Mouse (Mus musculus): ENCODE results near the gene Zrsr1.
A peak's percentile ranks its signal among the peaks of the same experiment; 100 is the strongest.

Zrsr1 gene

DNA sequence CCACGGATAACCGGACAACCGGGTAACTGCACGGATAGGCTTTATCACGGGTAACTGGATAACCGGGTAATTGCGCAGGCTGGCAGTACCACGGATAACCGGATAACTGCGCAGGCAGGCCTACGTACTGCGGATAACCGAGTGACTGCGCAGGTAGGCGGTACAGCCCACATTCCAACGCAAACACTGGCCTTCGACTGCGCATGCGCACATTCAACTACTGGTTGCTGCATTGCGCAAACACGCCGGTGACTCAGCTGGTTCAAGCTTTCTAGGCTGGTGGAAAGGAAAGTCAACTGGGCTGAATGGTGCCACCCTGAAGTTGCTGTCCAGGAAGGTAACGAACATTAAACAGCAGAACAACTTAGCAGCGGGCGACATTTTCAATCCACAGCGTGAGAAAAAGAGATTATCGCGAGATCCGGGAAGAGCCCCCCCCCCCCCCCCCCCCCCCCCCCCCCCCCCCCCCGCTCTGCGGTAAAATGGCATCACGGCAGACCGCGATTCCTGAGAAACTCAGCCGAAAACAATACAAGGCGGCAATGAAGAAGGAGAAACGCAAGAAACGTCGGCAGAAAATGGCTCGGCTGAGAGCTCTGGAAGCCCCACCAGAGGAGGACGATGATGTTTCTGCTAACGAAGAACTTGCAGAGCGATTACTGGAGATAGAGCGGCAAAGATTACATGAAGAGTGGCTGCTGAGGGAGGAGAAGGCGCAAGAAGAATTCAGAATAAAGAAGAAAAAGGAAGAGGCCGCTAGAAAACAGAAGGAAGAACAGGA is 1.1 kb downstream of the Zrsr1 start:
- DNase-seq (ENCODE audit: low read depth) = peak; percentile 63

DNA sequence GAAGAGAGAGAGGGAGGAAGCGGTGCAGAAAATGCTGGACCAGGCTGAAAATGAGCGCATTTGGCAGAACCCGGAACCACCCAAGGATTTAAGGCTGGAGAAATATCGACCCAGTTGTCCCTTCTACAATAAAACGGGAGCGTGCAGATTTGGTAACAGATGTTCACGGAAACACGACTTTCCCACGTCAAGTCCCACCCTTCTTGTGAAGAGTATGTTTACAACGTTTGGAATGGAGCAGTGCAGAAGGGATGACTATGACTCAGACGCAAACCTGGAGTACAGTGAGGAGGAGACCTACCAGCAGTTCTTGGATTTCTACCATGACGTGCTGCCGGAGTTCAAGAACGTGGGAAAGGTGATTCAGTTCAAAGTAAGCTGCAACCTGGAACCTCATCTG is 1.8 kb downstream of the Zrsr1 start:
- no peak for DNase-seq (ENCODE audit: low read depth)

DNA sequence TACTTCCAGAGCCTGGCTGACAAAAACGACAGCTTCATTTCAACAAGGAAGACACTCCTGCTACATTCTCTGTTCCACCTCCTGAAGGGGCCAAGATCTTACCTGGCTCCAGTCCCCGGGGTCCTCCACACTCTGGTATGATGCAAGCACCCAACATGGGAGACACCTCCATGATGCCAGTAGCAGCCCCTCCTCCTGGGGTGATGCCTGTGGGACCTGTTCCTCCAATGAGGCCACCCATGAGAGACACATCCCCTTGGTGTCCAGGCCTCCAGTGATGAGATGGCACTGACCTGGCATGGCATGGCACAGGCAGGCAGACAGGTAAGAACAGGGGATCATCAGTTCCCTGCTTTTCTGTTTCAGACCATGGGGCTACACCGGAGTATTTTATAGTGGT is 6.4 kb downstream of the Zrsr1 start:
- DNase-seq (ENCODE audit: low read depth) = no peak

DNA sequence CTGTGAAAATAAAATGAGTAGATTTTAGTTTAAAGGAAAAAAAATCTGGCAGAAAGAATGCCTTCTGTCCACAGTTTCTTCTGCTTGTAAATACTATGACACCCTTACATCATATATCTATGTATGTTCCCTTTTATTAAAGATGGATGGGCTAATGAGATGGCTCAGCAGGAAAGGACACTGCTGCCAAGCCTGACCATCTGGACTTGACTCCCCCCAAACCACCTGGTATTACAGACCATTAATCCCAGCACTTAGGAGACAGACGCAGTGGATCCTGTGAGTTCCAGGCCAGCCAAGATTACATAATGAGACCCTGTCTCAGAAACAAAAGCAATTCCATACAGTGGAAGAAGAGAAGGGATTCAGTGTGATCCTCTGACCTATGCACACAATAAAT is 6.9 kb downstream of the Zrsr1 start:
- no peak for DNase-seq (ENCODE audit: low read depth)

DNA sequence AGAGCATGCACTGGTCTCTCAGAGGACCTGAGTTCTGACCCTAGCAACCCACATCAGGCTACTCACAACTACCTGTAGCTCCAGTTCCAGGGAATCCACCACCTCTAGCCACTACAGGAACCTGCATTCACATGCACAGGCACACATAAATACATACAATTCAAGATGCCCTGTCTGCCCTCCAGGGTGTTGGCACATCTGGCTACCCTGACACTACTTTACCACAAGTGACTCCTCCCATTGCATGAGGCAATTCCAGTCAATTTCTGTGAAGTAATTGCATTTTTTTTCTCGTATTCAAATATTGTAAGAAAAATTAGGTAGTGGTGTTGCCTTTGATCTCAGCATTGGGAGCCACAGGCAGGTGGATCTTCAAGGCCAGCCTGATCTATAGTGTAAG is 7.4 kb downstream of the Zrsr1 start:
- no peak for DNase-seq (ENCODE audit: low read depth)

DNA sequence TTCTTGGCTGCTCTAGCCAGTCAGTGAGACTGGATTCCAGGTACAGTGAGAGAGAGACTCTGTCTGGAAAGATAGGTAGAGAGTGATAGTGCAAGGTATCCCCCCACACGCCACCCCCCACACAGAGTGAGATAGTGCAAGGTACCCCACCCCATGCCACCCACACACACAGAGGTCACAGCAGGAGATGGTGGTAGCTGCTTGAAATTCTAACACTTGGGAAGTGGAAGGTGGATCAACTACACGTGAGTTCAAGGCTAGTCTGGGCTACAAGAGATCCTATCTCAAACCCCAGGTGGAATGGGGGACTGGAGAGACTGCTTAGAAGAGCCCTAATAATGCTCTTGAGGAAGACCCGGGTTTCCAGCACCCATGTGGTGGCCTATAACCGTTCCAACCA is 9.2 kb downstream of the Zrsr1 start:
- no peak for DNase-seq (ENCODE audit: low read depth)

DNA sequence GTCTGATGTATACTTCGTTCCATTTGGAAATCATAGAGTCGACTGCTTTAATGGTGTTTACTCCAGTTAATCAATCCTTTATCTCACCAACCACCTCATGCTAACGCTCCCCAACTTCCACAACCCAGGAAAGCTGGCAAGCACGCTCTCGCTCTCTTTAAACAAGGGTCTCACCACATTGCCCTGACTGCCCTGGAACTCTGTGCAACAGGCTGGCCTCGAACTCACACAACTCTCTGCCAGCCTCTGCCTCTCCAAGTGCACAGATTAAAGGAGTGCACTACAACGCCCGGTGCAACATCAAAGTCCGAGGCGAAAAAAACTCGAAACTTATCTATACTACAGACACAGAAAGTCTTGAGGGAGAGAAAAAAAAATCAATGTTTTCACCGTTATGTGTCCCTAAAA is 9.7 kb downstream of the Zrsr1 start:
- no peak for DNase-seq (ENCODE audit: low read depth)

DNA sequence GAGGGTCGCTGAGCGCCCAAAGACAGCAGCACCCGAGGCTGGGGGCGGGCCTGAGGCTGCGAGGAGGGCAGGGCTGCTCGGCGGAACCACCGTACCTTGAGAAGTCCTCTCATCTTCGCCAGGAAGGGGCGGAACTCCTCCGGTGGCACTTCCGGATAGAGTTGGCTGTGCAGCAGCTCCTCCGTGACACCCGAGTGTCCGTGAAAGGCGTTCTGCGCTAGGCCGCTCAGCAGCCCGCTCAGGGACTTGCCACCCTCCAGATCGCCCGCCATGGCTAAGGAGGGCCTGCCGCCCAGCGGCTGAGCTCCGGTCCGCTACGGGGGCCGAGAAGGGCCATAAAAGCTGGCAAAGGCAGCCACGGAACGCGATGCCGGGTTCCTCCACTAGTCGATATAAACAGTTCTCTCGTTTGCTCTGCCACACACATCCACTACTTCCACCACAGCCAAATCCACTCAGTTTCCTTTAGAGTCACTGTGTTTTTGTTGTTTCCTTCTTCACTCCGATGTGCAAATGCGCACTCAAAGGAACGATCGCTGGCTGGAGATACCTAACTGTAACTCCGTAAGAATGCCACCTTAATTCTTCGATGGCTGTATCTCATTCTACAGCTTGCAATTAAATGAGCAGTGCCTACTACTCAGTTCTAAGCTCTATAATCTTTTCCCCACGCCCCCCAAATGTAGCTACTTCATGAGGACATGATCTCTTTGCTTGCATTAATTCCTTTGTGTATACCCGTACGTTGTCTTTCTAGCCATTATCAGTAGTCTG is 10.4 kb downstream of the Zrsr1 start, which contains the start of the genes Gm28048 and Commd1:
Gene Gm28048, minus strand, starts transcription at position 107 of the 774 bp plus-strand sequence.
Gene Commd1, minus strand, starts transcription at position 399 of the 774 bp plus-strand sequence.
- DNase-seq (ENCODE audit: low read depth) = peak; percentile 88

DNA sequence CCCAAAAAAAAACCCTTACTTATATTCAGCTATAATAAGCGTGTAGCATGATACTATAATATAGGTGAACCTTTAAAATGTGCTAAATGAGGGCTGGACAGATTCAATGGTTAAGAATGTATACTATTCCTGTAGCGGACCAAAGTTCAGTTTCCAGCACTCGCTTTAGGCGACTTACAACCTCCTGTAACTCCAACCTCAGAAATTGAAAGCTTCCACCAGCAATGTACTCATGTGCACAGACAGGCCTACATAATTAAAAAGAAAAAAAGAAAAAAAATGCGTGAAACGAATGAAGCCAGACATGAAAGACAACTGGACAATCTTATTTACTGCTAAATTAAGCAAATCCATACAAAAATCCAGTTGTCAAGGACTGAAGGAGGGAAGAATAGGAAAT is 11.0 kb downstream of the Zrsr1 start:
- DNase-seq (ENCODE audit: low read depth) = no peak

DNA sequence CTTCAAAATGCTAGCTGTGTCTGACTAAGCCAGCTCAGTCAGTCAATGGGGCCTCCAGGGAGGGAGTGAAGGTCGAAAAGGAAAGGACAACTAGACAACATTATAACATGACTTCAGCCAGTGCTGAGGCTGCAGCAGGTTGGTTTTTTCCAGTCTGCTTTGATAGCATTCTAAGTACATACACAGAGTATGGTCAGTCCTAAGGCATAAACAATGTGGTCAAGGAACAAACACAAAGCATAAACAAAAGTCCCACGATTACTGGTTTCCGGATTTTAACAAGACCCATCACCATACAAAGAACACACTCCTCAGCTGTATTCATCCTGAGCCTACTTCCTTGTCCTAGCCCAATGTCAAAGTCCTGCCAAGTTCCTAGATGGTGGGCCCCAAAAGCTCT is 13.7 kb downstream of the Zrsr1 start:
- DNase-seq (ENCODE audit: low read depth) = no peak

DNA sequence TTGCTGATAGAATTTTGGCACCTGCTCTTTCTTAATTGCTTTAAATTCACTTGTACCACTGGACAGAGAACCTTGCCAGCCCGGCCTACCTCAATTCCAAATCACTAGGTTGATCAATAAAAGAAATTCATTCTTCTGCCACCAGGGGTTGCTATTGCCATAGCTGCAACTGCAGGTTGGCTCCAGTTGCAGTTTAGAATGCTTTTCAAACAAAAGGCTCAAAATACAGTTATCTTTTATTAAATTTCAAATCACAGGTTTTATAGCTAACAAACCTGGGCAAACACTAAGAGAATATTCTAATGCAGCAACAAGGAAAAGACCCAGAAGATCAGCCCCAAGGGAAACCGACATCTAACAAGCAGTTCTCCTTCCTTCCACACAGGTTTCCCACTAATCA is 15.6 kb downstream of the Zrsr1 start:
- peak; percentile 72 for DNase-seq (ENCODE audit: low read depth)

DNA sequence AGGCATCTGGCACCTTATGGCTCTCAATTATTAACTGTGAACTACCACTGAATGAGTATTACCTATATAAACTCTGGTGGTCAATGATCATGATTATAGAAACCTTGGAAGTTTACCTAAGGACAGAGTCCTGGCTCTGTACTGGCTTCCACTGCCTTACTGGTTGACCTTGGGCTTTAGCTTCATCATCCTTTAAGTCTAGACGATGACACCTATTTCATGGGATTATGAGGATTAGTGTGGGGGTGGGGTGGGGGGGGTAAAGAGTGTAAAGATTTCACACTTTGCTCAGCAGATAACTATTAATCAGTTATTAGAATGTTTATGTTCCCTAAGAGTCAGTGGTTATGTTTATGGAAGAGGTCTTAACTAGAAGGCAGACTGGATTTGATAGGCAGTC is 18.0 kb downstream of the Zrsr1 start:
- DNase-seq (ENCODE audit: low read depth) = no peak

DNA sequence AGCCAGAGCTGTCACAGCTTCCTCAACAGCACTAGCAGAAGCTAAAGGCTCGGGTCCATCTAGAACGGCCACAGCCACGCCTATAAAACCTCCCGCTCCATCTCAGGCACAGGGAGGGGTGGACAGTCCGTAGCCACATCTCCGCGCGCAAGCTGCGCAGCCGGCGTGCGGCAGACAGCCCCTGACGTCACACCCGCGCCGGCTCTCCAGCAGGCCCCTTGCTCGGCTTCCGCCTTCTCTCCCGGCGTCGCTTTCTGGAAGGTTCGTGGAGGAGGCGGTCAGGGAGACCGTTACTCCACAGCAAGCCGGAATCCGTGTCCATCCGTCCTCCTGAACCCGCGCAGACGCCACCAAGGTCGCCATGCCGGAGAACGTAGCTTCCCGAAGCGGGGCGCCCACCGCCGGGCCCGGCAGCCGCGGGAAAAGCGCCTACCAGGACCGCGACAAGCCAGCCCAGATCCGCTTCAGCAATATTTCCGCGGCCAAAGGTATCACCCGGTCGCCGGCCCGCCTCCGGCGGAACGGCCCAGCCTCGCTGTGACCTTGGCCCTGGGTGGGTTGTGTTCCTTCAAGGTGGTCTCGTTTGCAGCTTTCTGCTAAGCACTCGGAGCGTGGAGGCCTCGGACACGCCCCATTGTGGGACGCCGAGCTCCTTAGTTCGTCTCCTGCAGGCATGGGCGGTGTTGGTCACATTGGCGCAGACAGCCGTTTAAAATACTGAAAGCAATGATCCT is 18.8 kb downstream of the Zrsr1 start, which contains the start of gene Cct4:
Gene Cct4, plus strand, starts transcription at position 127 of the 734 bp plus-strand sequence.
- peak; percentile 77 for DNase-seq (ENCODE audit: low read depth)

DNA sequence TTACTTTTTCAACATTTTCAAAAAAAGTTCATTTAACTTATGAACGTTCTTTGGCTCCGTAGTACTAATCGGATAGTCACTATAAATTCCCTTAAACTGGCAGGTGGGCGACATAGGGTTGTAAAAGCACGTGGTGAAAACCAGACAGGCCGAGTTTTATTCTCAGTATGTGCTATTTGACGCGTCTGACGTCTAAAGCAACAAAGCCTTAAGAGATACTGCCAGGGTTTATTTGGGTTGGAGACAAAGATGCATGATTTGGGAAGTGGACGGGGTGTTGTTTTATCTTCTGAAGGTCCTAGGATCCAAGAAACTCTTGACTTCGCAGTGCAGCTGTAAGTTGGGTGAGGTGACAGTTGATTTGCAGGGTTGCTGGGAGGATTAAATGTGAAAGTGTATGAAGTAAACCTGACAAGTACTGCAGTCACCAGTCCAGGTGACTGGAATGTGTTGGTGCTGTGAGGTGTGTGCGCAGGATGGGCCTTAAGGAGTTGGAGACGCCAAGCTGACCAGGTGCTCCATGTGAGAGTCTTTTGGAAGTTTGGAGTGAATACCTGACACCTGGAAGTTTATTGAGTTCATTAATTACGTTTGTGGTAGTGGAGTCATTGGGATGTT is 19.5 kb downstream of the Zrsr1 start:
- no peak for DNase-seq (ENCODE audit: low read depth)

DNA sequence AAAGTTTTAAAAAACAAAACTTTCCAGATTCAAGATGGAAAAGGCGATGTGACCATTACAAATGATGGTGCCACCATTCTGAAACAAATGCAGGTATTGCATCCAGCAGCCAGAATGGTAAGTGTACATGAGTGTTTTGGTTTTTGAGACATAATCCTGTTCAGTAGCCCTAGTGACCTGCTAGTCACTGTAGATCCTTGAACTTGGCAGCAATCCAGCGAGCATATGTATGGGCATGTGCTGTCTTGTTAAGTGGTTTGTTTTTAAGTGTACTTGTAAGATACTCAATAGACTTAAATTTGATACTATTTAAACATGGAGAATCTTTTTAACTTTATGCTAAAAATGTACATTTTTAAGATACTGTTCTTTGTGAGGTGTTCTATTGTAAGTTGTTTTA is 22.5 kb downstream of the Zrsr1 start:
- no peak for DNase-seq (ENCODE audit: low read depth)

DNA sequence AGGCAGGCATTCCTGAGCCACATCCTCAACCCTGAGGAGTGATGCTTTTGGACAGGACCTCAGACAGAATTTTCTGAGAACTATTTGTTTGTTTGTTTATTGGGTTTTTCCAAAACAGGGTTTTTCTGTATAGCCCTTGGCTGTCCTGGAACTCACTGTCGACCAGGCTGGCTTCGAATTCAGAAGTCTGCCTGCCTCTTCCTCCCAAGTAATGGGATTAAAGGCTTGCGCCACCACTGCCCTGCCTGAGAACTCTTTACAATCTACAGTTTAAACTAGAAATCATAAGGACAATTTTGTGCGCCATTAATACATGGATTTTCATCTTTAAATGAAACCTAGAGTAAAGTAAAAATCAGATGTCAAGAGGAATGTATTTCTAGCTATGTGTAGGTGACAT is 23.7 kb downstream of the Zrsr1 start:
- DNase-seq (ENCODE audit: low read depth) = no peak

DNA sequence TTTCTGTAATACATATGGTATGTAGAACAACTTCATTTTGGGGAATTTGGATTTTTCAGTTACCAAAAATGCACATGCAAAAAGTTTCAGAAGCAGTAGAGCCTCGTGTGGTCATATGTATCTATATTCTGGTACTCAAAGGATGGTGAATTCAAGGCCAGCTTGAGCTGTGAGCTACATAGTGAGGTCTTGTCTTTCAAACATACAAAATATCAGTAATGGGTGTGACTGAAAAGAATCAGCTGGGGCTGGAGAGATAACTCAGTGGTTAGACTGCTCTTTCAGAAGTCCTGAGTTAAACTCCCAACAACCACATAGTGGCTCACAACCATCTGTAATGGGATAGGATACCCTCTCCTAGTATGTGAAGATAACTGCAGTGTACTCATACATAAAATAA is 26.5 kb downstream of the Zrsr1 start:
- DNase-seq (ENCODE audit: low read depth) = no peak

DNA sequence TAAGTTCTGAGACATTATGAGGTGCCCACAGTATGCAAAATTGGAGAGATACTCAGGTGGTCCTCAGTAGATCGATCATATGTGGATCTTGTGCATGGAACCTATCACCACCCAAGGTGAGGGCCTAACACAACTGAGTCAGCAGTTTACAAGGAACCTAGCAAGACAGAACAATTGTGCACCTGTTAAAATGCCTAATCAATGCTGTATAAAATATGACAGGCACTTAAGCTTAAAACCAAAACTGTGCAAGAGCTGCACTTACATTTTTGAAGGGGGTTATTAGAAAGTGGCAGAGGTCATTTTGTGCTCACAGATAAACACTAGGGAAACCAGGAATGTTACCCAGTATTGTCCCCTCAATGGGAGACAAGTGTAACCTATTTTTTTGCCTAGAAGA is 33.5 kb downstream of the Zrsr1 start:
- DNase-seq (ENCODE audit: low read depth) = no peak

DNA sequence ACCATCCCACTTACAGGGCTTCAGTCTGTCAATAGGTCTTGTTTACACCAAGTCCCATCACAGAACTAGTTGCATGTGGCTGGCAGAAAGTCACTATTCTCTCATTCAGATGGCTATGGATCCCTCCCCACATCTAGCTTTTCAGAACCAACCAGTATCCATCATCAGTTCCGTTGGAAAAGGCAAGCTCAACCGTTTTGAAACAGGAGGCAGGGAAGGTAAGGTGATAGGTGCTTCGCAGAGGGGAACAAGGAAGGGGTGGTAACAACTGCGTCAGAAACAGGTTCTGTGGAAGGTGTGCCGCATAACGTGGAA is 35.3 kb downstream of the Zrsr1 start:
- DNase-seq (ENCODE audit: low read depth) = no peak

DNA sequence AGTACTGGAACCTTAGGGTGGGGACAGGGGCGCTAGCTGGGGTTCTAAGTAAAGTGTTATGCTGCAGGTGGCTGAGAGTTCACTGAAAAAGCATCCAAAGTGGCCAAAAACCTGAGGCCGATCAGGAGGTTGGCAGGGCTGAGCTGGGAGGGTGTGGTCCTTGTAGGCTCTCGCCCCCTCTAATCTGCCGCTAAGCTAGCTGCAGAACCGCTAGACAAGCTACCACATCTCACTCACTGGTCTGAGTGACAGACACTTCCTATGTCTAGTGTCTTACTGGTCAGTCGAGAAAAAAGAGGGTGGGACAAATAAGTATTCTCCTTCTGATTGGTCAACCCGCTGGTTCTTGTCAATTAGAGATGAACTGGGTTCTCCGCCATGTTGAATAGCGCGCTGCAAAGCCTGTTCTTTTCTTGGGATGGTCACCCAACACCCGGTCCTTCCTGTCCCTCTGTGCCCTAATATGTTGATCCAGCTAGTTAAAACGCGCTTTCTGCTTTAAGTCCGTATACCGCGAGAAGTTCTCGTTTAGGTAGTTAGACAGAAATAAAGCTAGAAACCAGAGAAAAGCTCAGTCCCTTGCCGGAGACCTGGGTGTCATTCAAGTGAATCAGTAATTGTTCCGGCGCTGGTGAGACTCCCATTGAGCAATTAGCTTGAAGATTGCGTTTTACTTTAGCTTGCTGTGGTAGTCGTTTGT is 35.8 kb downstream of the Zrsr1 start, which contains the start of gene Fam161a:
Gene Fam161a, plus strand, starts transcription at position 51 of the 700 bp plus-strand sequence.
- DNase-seq (ENCODE audit: low read depth) = peak; percentile 79

DNA sequence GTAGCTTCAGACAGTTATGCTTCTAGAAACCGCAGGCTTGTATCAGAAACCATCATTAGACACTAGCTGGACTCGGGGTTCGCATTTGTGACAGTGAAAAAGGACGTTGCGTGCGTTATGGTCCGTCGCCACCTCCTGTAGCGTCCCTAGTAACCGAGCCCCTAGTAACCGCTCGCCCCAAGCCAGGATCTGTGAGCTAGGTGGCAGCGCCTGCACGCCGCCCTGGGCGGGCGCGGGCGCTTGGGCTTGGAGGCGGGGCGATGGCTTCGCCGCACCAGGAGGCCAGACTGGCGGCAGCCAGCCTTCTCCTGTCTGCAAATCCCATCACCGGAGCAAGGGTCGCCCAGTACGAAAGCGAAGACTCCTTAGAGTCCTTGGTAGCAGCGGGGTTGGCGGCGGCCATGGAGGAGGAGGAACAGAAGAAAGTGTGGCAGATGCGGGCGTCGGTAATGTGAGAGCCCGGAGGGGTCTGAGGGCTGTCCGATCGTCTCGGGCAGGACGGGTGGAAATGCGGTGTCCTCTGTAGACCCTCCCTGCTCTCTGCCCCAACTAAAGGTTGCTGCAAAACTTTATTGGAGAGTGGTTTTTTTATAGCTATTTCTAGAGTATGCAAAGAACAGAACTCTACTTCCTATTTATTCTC is 36.5 kb downstream of the Zrsr1 start:
- DNase-seq (ENCODE audit: low read depth) = peak; percentile 77

All from c-Kit-positive CD71-negative TER-119-negative erythroid progenitor cells, embryonic 14.5 days (primary cell).